12 mouse cellular contexts compared by ENCODE assay signal in genomic region chr9:53702991-53703390, GRCm38 (mm10). TPM values are rescaled to one million over a fixed set of nuclear protein-coding genes. Genes with fewer than 3 reads are reported as not detected.
"Had no signal": no experiment of that assay in that cellular context is flagged by ENCODE, and none has a peak within 500 bp of the region (broad histone marks: within the 10 kb centered on the region; RNA-seq: fewer than 3 reads in every experiment).

No protein-coding gene starts in this region.

- DNase-seq: gastrocnemius, adult 2 months; gastrocnemius, postnatal 10 days; gastrocnemius, postnatal 25 days; heart, adult 2 months; heart, postnatal 4 days; kidney, adult 18-20 months; kidney, adult 8-10 months; kidney, postnatal 10 days; kidney, postnatal 25 days; layer of hippocampus, adult 9-11 months; layer of hippocampus, postnatal 36 days; left cerebral cortex, postnatal 4 days had no signal

RNA-seq across cellular contexts. Expression of gene Rab39, which starts 3.0 kb away (rescaled TPM):
- total RNA-seq: gastrocnemius, postnatal 25 days had no signal
